ENCODE assay signal across 8 mouse cellular contexts in the genomic region with DNA sequence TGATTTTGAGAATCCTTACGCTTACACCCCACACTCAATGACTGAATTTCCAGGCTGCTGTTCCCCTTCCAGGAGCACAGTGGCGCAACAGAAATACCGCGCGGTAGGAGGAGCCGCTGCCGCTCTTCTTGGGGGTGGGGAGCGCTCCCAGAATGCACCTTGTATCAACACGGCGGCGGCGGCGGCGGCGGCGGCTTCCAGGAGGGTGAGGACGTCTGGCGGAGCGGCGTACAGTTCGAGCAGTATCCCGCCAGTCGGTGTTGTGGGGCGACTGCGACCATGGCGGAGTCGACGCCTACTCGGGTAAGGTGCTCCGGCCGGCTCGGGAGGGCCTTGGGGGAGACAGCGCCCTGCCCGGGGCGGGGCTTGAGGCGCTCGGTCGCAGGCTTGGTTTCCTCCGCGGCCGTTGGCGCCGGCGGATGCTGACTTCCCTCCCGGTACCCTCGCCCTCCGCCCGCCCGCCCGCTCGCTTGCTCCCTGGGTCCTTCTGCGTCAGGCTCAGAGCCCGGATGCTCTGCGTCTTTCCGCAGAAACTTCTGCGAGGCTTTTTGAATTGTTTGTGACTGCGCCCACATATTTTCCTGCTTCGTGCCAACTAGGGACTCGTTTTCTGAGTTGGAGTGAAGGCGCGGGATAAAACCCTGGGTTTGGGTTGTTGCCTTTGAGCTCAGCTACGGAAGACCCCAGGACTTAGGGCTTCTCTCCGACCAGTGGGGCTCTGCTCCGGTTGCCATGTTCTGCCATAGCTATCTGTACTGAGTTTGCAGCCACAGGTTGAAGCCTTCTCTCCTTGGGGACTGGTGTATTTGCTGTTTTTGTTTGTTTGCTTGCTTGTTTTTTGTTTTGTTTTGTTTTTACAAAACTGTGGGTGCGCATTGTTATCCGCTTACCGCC. TPM values are rescaled to one million over a fixed set of nuclear protein-coding genes. Genes with fewer than 3 reads are reported as not detected.
DNase-seq lines count a peak whose midpoint lies in the region; ATAC-seq lines count a peak whose summit lies in the region.

Zfp212 (plus strand) TSS at position 30 of the 894 bp plus-strand sequence.

- no peaks in the 10 kb centered on the region for H3K36me3 ChIP-seq in embryonic facial prominence, embryonic 11.5 days (replicated peaks; ENCODE audit: control insufficient read depth, insufficient read depth, low read depth, low read length)
- 0 out of 2 replicates have a peak, but pooled peaks cover 2% of the 10 kb centered on the region for H3K36me3 ChIP-seq in limb, embryonic 10.5 days
- H3K36me3 ChIP-seq in midbrain, embryonic 12.5 days: no peaks in the 10 kb centered on the region

- peak within 1 kb of the TSS; percentile 90 for H3K27ac ChIP-seq in embryonic facial prominence, embryonic 11.5 days (replicated peaks; ENCODE audit: low read depth, low read length)
- peak within 1 kb of the TSS; percentile 96 for H3K27ac ChIP-seq in limb, embryonic 10.5 days
- peak within 1 kb of the TSS; percentile 96 for H3K27ac ChIP-seq in midbrain, embryonic 12.5 days (replicated peaks)

- peak; percentile 90 for ATAC-seq in embryonic facial prominence, embryonic 11.5 days (replicated peaks; ENCODE audit: insufficient number of reproducible peaks, low FRiP score, low TSS enrichment, low read depth)
- ATAC-seq in granulocyte monocyte progenitor cell, adult 5-6 weeks (replicated peaks; ENCODE audit: poor library complexity, severe bottlenecking): peak; percentile 96
- peak; percentile 95 for ATAC-seq in midbrain, embryonic 12.5 days (ENCODE audit: low FRiP score, low read depth)

- H3K9ac ChIP-seq in embryonic facial prominence, embryonic 11.5 days (replicated peaks; ENCODE audit: low read length): peak within 1 kb of the TSS; percentile 87
- peak within 1 kb of the TSS; percentile 82 for H3K9ac ChIP-seq in midbrain, embryonic 12.5 days (replicated peaks)

- under 1% methylated on average over 66 of the region's 67 CpGs for WGBS in embryonic facial prominence, embryonic 11.5 days
- WGBS in limb, embryonic 10.5 days: under 1% methylated on average over 67 of the region's 67 CpGs
- WGBS in midbrain, embryonic 12.5 days: under 1% methylated on average over 59 of the region's 67 CpGs

- H3K4me1 ChIP-seq in embryonic facial prominence, embryonic 11.5 days (ENCODE audit: control insufficient read depth, insufficient read depth, low read length): no peaks in the 10 kb centered on the region
- peaks cover 19% of the 10 kb centered on the region for H3K4me1 ChIP-seq in limb, embryonic 10.5 days
- H3K4me1 ChIP-seq in midbrain, embryonic 12.5 days: peaks cover 16% of the 10 kb centered on the region

- H3K27me3 ChIP-seq in embryonic facial prominence, embryonic 11.5 days (ENCODE audit: control insufficient read depth, insufficient read depth, low read length): no peaks in the 10 kb centered on the region
- no peaks in the 10 kb centered on the region for H3K27me3 ChIP-seq in limb, embryonic 10.5 days (ENCODE audit: low read depth, poor library complexity, severe bottlenecking)
- no peaks in the 10 kb centered on the region for H3K27me3 ChIP-seq in midbrain, embryonic 12.5 days

- peak within 1 kb of the TSS; percentile 81 for H3K4me3 ChIP-seq in embryonic facial prominence, embryonic 11.5 days (ENCODE audit: low read depth, low read length)
- peak within 1 kb of the TSS; percentile 86 for H3K4me3 ChIP-seq in limb, embryonic 10.5 days
- peak within 1 kb of the TSS; percentile 87 for H3K4me3 ChIP-seq in midbrain, embryonic 12.5 days

- DNase-seq in 3134 (ENCODE audit: extremely low read depth, insufficient read length, low spot score): peak; percentile 82
- DNase-seq in adrenal gland, postnatal 25 days: peak; percentile 85
- peak; percentile 94 for DNase-seq in embryonic facial prominence, embryonic 11.5 days (ENCODE audit: low spot score)
- peak; percentile 87 for DNase-seq in kidney, adult 11 months
- peak; percentile 95 for DNase-seq in limb, embryonic 10.5 days (ENCODE audit: low spot score)
- DNase-seq in skeletal muscle tissue, adult 2 months (ENCODE audit: low read depth, low spot score): peak; percentile 72

- no peaks in the 10 kb centered on the region for H3K9me3 ChIP-seq in embryonic facial prominence, embryonic 11.5 days (replicated peaks; ENCODE audit: control insufficient read depth, low read length)
- no peaks in the 10 kb centered on the region for H3K9me3 ChIP-seq in limb, embryonic 10.5 days (replicated peaks)
- no peaks in the 10 kb centered on the region for H3K9me3 ChIP-seq in midbrain, embryonic 12.5 days

- peak within 1 kb of the TSS; percentile 43 for H3K4me2 ChIP-seq in embryonic facial prominence, embryonic 11.5 days (ENCODE audit: low read depth, low read length)
- peak within 1 kb of the TSS; percentile 72 for H3K4me2 ChIP-seq in midbrain, embryonic 12.5 days (replicated peaks)

RNA-seq across cellular contexts. Expression of gene Zfp212, which starts in this region (rescaled TPM):
- 18.9 and 19.2 TPM in 2 replicates for total RNA-seq in adrenal gland, postnatal 25 days (2021)
- 13.6 and 14.0 TPM in 2 replicates for polyA plus RNA-seq in embryonic facial prominence, embryonic 11.5 days (2014; fragmentation: Nextera tagmentation; extraction: Ambion mirVana)
- 8.3 and 13.9 TPM in 2 replicates for total RNA-seq in granulocyte monocyte progenitor cell, adult 5-6 weeks (2014; fragmentation: Nextera tagmentation)
- 7.3 and 11.5 TPM in 2 replicates for total RNA-seq in granulocyte monocyte progenitor cell, adult 5-6 weeks (2017)
- polyA plus RNA-seq in limb, embryonic 10.5 days (2016; fragmentation: Nextera tagmentation; extraction: Ambion mirVana): 17.8 and 19.7 TPM in 2 replicates
- polyA plus RNA-seq in midbrain, embryonic 12.5 days (2016; fragmentation: Nextera tagmentation; extraction: Ambion mirVana): 19.0 and 21.2 TPM in 2 replicates

Comparison
In these comparisons a context has a peak if more than half of its experiments do, and no peak if none do; other contexts are left out.
1. Peak in every context shown above with its lines: DNase-seq, ATAC-seq, H3K4me3 ChIP-seq and H3K27ac ChIP-seq.